Comparison of ENCODE assay signal across 22 mouse cellular contexts in genomic region chr7:116847846-116848730, GRCm38 (mm10).
"Had no signal": no experiment of that assay in that cellular context is flagged by ENCODE, and none has a peak within 500 bp of the region (broad histone marks: within the 10 kb centered on the region; RNA-seq: fewer than 3 reads in every experiment).

No protein-coding gene starts in this region.

- H3K4me1 ChIP-seq: limb, embryonic 13.5 days; liver, embryonic 12.5 days; liver, embryonic 15.5 days; lung, embryonic 15.5 days; megakaryocyte, embryonic 14.5 days had no signal

- ATAC-seq: intestine, postnatal 0 days; liver, embryonic 12.5 days; midbrain, embryonic 16.5 days had no signal

- H3K4me2 ChIP-seq: limb, embryonic 13.5 days; liver, embryonic 12.5 days; liver, embryonic 15.5 days; lung, embryonic 15.5 days; midbrain, embryonic 11.5 days; neural tube, embryonic 13.5 days had no signal

- H3K9me3 ChIP-seq: limb, embryonic 10.5 days; limb, embryonic 13.5 days; liver, embryonic 12.5 days; lung, embryonic 15.5 days; neural tube, embryonic 13.5 days had no signal

- H3K27ac ChIP-seq: limb, embryonic 10.5 days; limb, embryonic 13.5 days; liver, embryonic 12.5 days; liver, embryonic 15.5 days; lung, embryonic 15.5 days; neural tube, embryonic 13.5 days; stomach, postnatal 0 days had no signal

- H3K9ac ChIP-seq: limb, embryonic 13.5 days; liver, embryonic 12.5 days; liver, embryonic 15.5 days; lung, embryonic 15.5 days; neural tube, embryonic 13.5 days had no signal

- H3K36me3 ChIP-seq: limb, embryonic 10.5 days; limb, embryonic 13.5 days; liver, embryonic 12.5 days; liver, embryonic 15.5 days; lung, embryonic 15.5 days; neural tube, embryonic 13.5 days had no signal

- H3K4me3 ChIP-seq: limb, embryonic 10.5 days; limb, embryonic 13.5 days; liver, embryonic 12.5 days; liver, embryonic 15.5 days; lung, embryonic 15.5 days; megakaryocyte, embryonic 14.5 days; neural tube, embryonic 13.5 days had no signal

- H3K27me3 ChIP-seq: limb, embryonic 13.5 days; liver, embryonic 12.5 days; liver, embryonic 15.5 days; lung, embryonic 15.5 days; megakaryocyte, embryonic 14.5 days; neural tube, embryonic 13.5 days had no signal

- DNase-seq: kidney, adult 2 months; kidney, postnatal 4 days; liver; lung, adult 18-20 months; lung, postnatal 10 days; lung, postnatal 36 days; right cerebral cortex, postnatal 14 days; right cerebral cortex, postnatal 4 days; thymus, adult 2 months; thymus, postnatal 14 days; thymus, postnatal 4 days had no signal
